Mouse (Mus musculus): ENCODE results near the gene Prl2c1. TPM values are rescaled to one million over a fixed set of nuclear protein-coding genes. Genes with fewer than 3 reads are reported as not detected.
"Not testable (repeated sequence)": the region's sequence is repeated elsewhere in the genome, so short reads cannot be mapped to it uniquely, and the experiment has no call there.

The Prl2c1 gene
- not detected for total RNA-seq (2021)

GRCm38 (mm10) chr13:27849042-27849441 is at the start of gene Prl2c1:
Prl2c1 (plus strand) TSS chr13:27849342.
- DNase-seq (ENCODE audit: low spot score in 2 of 2), result no peak
- intact Hi-C loops (cut with DNase I), result no loop called here

- intact Hi-C loops (cut with DNase I), result no loop called here
- DNase-seq (ENCODE audit: low spot score in 2 of 2), result no peak
Observed at GRCm38 (mm10) chr13:27801354-27801753, 47.8 kb upstream of the Prl2c1 start, which contains the start of gene Prl2a1. Prl2a1 (plus strand) TSS chr13:27801654.

GRCm38 (mm10) chr13:27802765-27803164 is 46.4 kb upstream of the Prl2c1 start:
- DNase-seq (ENCODE audit: low spot score in 2 of 2), result no peak
- intact Hi-C loops (cut with DNase I), result no loop called here

- DNase-seq (ENCODE audit: low spot score in 2 of 2); intact Hi-C loops (cut with DNase I): not testable (repeated sequence)
Observed at GRCm38 (mm10) chr13:27904236-27904635, 55.1 kb downstream of the Prl2c1 start.

Other genes with a start within 250 kb of the Prl2c1 start
- not detected for gene Prl7b1, start 238.8 kb upstream of the Prl2c1 start, total RNA-seq (2021)
- not detected for gene Prl7a1, start 206.8 kb upstream of the Prl2c1 start, total RNA-seq (2021)
- not detected for gene Prl7a2, start 181.3 kb upstream of the Prl2c1 start, total RNA-seq (2021)
- gene Prl7d1, start 132.6 kb upstream of the Prl2c1 start, total RNA-seq (2021), result not detected
- gene Prl7c1, start 68.5 kb upstream of the Prl2c1 start, total RNA-seq (2021), result not detected
- gene Prl2a1, start 47.7 kb upstream of the Prl2c1 start, total RNA-seq (2021), result not detected
- not detected for gene Prl4a1, start 166.9 kb downstream of the Prl2c1 start, total RNA-seq (2021)